Mouse (Mus musculus) midbrain, embryonic 11.5 days (tissue): Measurements from ENCODE around the gene Kirrel. TPM values are rescaled to one million over a fixed set of nuclear protein-coding genes. Genes with fewer than 3 reads are reported as not detected.
A peak's percentile ranks its signal among the peaks of the same experiment; 100 is the strongest.

Experiments used
- ATAC-seq: fragments of 200-750 bp; cut with Nextera tagmentation; 2 replicates; pipeline ENCODE4 v1.8.0; 2017; ENCODE audit warnings: moderate TSS enrichment, moderate library complexity; ENCODE audit not compliant: low FRiP score
- DNase-seq: peaks from one replicate; pipeline ENCODE4 v3.0.0; 2015; ENCODE audit warnings: low spot score; ENCODE audit errors: missing footprints
- H3K27ac ChIP-seq: fragments of 300-500 bp; sonication (generic); 2 replicates; pipeline ENCODE4 v1.5.1; 2014; ENCODE audit warnings: low read depth, low read length
- H3K27me3 ChIP-seq: fragments of 300-500 bp; sonication (generic); 2 replicates; pipeline ENCODE4 v1.6.1; 2014; ENCODE audit warnings: mild to moderate bottlenecking, low read length, moderate library complexity, mixed read lengths; ENCODE audit not compliant: control insufficient read depth, insufficient read depth
- H3K36me3 ChIP-seq: fragments of 300-500 bp; sonication (generic); 2 replicates; pipeline ENCODE4 v1.6.1; 2014; ENCODE audit warnings: mild to moderate bottlenecking, low read length, moderate library complexity, mixed read lengths; ENCODE audit not compliant: control insufficient read depth, insufficient read depth
- H3K4me1 ChIP-seq: fragments of 300-500 bp; sonication (generic); 2 replicates; pipeline ENCODE4 v1.6.1; 2014; ENCODE audit warnings: low read length; ENCODE audit not compliant: control insufficient read depth, insufficient read depth
- H3K4me2 ChIP-seq: fragments of 300-500 bp; sonication (generic); 2 replicates; pipeline ENCODE4 v1.6.1; 2014; ENCODE audit warnings: mild to moderate bottlenecking, moderate library complexity
- H3K4me3 ChIP-seq: fragments of 300-500 bp; sonication (generic); 2 replicates; pipeline ENCODE4 v1.5.1; 2014; ENCODE audit warnings: low read depth, low read length
- H3K9ac ChIP-seq: fragments of 300-500 bp; sonication (generic); 2 replicates; pipeline ENCODE4 v1.6.1; 2014; ENCODE audit warnings: low read length
- H3K9me3 ChIP-seq: fragments of 300-500 bp; sonication (generic); 2 replicates; pipeline ENCODE4 v1.6.1; 2016; ENCODE audit warnings: low read length; ENCODE audit not compliant: control insufficient read depth
- WGBS: fragments of 180-500 bp; shearing (Covaris S2); extraction: QIAGEN DNeasy Blood & Tissue Kit; methylation state at CpG from one replicate; pipeline ENCODE4 v1.1.7; 2014; 5-methylcytosine and 5-hydroxymethylcytosine counted together
- polyA plus RNA-seq: library from polyadenylated mRNA; unstranded; fragments of >200 nt; fragmentation: Nextera tagmentation; extraction: Ambion mirVana; gene quantifications from 2 replicates; pipeline ENCODE4 v1.2.1, GENCODE M21; 2014

Gene Kirrel
- polyA plus RNA-seq, 1 experiment from 2014 or later, result 7.4 TPM

DNA sequence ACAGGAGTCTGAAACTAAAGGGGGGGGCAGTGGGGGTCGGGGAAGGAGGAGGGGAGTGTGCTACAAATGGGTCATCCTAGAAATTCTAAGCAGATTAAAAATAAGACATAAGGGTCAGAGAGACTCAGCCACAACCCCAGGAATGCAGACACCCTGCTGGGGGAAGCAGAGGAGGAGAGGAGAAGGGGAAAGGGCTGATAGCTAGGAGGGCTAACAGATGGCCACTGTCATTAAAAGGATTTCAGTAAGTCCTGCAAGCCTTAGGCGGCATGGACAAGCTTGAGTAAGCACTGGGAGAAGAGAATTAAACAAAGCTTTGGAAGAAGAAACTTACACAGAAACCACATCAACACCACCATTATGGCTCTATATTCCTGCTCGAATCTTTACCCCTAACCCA lies 62.3 kb downstream of the Kirrel start:
- Histone ChIP-seq H3K4me1 (no peaks in the 10 kb centered on the region), H3K27ac (no peak overlapping the region), H3K4me2 (no peak overlapping the region), H3K9me3 (no peaks in the 10 kb centered on the region), H3K36me3 (no peaks in the 10 kb centered on the region), H3K27me3 (no peaks in the 10 kb centered on the region), H3K9ac (no peak overlapping the region), H3K4me3 (no peak overlapping the region)
- 31% methylated on average over 3 of the region's 3 CpGs for WGBS
- ATAC-seq, result no peak
- DNase-seq, result no peak

DNA sequence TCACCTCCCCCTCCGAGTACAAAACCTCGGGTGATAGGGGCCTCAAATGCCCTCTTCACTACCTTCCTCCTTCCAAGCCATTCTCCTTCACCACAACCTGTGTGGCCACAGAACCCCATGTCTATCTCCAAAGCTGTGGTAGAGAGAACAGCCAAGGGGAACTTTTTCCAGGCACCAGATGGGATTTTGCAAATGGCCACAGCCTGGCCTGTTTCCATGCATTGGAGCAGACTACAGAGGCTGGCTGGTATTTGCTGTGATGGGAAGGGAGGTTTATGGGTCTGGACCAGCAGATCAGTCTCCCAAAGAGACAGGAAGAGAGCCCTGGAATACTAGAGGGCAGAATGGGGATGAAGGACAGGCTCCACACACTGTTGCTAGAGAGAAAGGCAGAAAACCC lies 69.7 kb downstream of the Kirrel start:
- Histone ChIP-seq H3K36me3 (no peaks in the 10 kb centered on the region), H3K9me3 (no peaks in the 10 kb centered on the region), H3K27ac (no peak overlapping the region), H3K4me1 (peaks cover 15% of the 10 kb centered on the region), H3K9ac (no peak overlapping the region), H3K27me3 (no peaks in the 10 kb centered on the region), H3K4me2 (no peak overlapping the region), H3K4me3 (no peak overlapping the region)
- no peak for DNase-seq
- ATAC-seq, result no peak
- WGBS, result 82% methylated on average over 2 of the region's 2 CpGs

DNA sequence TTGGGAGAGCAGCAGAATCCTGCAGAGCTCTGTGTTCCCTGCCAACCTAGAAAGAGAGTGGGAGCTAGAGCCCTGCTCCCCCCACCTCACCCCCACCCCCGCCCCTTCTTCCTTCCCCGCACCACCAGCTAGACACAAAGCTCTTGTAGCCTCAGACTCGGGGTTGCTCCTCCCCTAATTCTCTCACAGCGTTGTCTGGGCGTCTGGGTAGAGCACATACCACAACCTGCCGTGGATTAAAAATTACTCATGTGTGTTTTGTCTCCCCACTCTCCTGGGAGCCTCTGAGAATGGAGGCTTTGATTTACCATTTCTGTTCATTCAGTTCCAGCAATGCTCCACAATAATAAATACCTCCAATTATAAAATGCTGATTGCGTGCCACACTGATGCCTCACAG lies 72.2 kb downstream of the Kirrel start:
- H3K36me3 ChIP-seq, result 0 out of 2 replicates have a peak, but pooled peaks cover under 1% of the 10 kb centered on the region
- H3K4me1 ChIP-seq, result peaks cover 15% of the 10 kb centered on the region
- no peaks in the 10 kb centered on the region for H3K9me3 ChIP-seq
- no peak overlapping the region for H3K4me2 ChIP-seq
- 23% methylated on average over 7 of the region's 7 CpGs for WGBS
- H3K4me3 ChIP-seq, result no peak overlapping the region
- ATAC-seq (peak; percentile 56; the same call in 1 of the 2 replicates), DNase-seq (no peak)
- H3K9ac ChIP-seq, result no peak overlapping the region
- H3K27ac ChIP-seq, result no peak overlapping the region; the same call in 1 of the 2 replicates
- no peaks in the 10 kb centered on the region for H3K27me3 ChIP-seq

DNA sequence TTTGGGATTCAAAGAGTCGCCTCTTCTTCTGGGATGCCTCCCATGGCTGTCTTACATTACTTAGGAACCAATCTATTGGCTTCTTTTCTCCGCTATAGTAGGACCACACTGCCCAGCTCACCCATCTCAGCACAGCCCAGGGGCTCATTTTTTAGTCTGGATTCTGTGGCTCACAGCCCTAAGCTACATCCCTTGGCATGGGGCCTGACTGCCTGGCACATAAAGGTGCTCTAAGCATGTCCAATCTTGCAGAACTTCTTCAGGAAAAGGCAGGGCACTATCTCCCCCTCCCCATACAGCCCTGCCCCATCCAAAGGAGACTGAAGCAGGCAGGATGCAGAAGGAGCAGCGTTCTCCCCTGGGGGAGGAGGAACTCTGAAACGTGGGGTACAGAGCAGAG lies 73.6 kb downstream of the Kirrel start:
- ATAC-seq (no peak), DNase-seq (no peak)
- H3K27ac ChIP-seq, result no peak overlapping the region
- H3K9me3 ChIP-seq, result no peaks in the 10 kb centered on the region
- H3K4me2 ChIP-seq, result no peak overlapping the region
- H3K9ac ChIP-seq, result no peak overlapping the region
- 0 out of 2 replicates have a peak, but pooled peaks cover 4% of the 10 kb centered on the region for H3K36me3 ChIP-seq
- H3K27me3 ChIP-seq, result no peaks in the 10 kb centered on the region
- H3K4me1 ChIP-seq, result peaks cover 15% of the 10 kb centered on the region
- 92% methylated on average over 4 of the region's 4 CpGs for WGBS
- H3K4me3 ChIP-seq, result no peak overlapping the region

DNA sequence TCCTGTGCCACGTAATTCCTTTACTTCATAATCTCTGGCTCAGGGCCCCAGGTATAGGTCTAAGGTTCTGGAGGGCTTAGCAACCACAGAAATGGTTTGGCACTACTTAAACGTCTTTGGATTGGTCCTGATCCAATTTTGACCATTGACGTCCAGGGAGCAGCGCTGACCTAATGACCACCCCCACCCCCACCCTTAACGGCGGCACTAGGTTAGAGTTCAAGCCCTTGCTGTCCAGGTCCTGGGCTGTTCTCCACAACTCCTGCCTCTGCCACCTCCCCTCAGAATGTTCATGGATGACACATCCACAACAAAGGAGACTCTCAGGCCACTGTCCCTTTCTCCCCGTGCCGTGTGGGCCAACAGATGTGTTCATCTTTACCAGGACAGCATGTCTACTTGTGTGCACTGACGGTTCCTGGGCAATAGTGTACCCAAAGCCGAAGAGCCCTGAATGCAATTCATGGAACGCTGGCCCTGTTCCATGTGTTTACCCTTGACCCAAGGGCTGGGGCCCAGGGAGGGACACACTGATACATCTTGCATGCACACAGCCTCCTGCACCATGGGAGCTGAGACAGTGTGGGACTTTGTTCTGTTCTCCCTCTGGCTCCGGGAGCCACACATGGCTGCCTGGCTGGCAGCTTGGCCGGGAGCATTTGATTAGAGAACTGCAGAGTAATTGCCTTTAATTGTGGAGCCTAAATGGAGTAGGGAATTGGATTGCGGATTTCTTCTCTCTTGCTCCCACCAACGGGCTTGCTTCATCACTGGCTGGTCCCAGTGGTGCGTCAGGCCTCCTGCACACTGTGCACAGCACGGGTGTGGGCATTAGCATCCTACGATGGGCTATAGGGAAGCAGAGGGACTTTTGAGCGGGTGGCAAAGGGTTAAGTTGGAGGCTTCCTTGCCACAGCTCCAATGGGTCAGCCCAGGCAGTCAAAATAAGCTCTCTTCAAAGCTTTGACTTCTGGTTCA lies 76.3 kb downstream of the Kirrel start:
- no peak for ATAC-seq
- Histone ChIP-seq H3K27ac (no peak overlapping the region), H3K4me3 (no peak overlapping the region), H3K9me3 (no peaks in the 10 kb centered on the region), H3K36me3 (peaks cover 4% of the 10 kb centered on the region; the same call in 1 of the 2 replicates), H3K4me1 (peaks cover 9% of the 10 kb centered on the region), H3K4me2 (no peak overlapping the region), H3K27me3 (no peaks in the 10 kb centered on the region), H3K9ac (no peak overlapping the region)
- 89% methylated on average over 19 of the region's 19 CpGs for WGBS
- DNase-seq, result no peak

DNA sequence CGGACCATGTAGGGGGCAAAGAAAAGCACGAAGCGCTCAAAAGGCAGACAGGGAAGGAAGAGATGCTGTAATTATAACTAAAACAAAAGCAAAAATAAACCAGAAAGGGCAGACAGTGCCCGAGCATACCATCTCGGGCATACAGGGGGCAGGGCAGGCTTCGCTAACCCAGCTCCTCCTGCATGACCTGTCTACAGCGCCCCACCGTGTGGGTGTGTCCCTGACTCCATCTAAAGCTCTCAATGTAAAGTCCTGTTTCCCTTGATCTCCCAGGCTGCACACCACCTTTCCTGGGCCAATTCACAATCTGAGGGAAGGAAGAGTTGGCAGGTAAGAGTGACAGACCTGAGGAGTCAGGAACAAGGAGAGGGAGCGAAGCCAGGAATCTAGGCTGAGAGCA lies 77.3 kb downstream of the Kirrel start:
- ATAC-seq (no peak), DNase-seq (no peak)
- H3K4me1 ChIP-seq, result peaks cover 2% of the 10 kb centered on the region; the same call in 1 of the 2 replicates
- H3K4me2 ChIP-seq, result no peak overlapping the region
- H3K36me3 ChIP-seq, result peaks cover 4% of the 10 kb centered on the region; the same call in 1 of the 2 replicates
- H3K4me3 ChIP-seq, result no peak overlapping the region
- no peak overlapping the region for H3K27ac ChIP-seq
- whole genome bisulfite sequencing, result 95% methylated on average over 9 of the region's 9 CpGs
- H3K27me3 ChIP-seq, result no peaks in the 10 kb centered on the region
- no peak overlapping the region for H3K9ac ChIP-seq
- no peaks in the 10 kb centered on the region for H3K9me3 ChIP-seq

DNA sequence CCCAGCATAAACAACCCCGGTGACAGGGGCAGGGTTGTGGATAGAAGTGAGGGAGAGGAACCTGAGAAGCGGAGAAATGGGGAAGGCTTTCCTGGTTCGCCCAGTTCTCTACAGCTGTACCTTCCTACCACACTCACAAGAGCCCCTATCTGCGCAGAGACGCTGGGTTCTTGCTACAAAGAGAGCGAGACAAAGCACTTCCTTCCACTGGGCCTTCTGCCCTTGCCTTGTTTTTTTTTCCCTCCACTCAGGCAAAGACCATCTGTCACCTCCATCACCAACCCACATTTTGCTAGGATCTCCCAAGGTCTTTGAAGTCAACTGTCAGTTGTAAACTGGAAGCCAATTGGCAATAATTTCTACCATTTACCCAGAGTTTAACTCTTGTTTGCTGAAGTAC lies 80.8 kb downstream of the Kirrel start:
- no peaks in the 10 kb centered on the region for H3K9me3 ChIP-seq
- no peak overlapping the region; the same call in 1 of the 2 replicates for H3K9ac ChIP-seq
- 79% methylated on average over 6 of the region's 6 CpGs for WGBS
- no peak overlapping the region for H3K27ac ChIP-seq
- H3K4me1 ChIP-seq, result no peaks in the 10 kb centered on the region
- H3K27me3 ChIP-seq, result no peaks in the 10 kb centered on the region
- no peak overlapping the region for H3K4me3 ChIP-seq
- no peak overlapping the region for H3K4me2 ChIP-seq
- peaks cover 4% of the 10 kb centered on the region; the same call in 1 of the 2 replicates for H3K36me3 ChIP-seq
- ATAC-seq (no peak), DNase-seq (no peak)

DNA sequence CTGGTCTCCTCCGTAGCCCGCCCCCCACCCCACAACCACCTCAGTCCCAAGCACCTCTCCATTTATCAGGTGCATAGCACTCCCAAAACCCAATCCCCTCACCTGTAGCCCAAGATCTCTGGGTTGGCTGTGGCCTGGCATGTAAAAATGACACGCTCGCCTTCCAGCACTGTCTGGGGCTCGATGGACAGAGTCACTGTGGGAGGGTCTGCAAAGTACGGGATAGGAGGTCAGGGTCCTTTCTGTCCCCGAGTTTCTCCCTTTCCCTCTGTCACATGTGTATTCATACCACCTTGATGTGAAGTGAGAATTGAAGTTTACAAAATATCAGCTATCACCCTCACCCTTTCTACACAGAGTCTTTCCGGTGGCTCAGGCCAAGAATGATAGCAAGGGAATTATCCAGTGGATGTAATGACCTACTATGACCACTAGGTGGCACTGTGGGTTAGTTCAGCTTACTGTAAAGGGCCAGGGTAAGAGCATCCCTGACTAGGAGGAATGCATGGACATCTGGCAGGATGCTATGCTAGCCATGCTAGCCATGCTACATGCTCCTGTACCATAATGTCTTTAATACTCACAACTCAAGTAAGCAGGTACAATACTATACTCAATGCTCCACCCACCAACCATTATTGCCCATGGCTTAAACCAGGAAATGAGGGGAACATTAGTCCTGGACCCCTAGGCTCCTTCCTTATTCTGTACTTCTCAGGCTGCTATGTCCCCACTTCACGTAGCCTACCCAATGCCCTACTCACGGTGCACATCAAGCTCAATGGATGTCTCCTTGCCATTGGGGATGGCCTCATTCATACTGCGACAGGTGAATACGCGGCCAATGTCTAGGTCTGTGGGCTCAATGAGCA lies 84.6 kb downstream of the Kirrel start:
- Histone ChIP-seq H3K36me3 (peaks cover 4% of the 10 kb centered on the region), H3K9ac (no peak overlapping the region), H3K4me1 (no peaks in the 10 kb centered on the region), H3K4me3 (no peak overlapping the region), H3K27me3 (no peaks in the 10 kb centered on the region), H3K27ac (no peak overlapping the region), H3K9me3 (no peaks in the 10 kb centered on the region), H3K4me2 (no peak overlapping the region)
- DNase-seq (peak; percentile 91), ATAC-seq (peak; percentile 85)
- WGBS, result 80% methylated on average over 13 of the region's 13 CpGs
